Mouse (Mus musculus): ENCODE measurements around the gene Prcp. TPM values are rescaled to one million over a fixed set of nuclear protein-coding genes. Genes with fewer than 3 reads are reported as not detected.
A peak's percentile ranks its signal among the peaks of the same experiment; 100 is the strongest.

Prcp gene
- polyA plus RNA-seq, 2 experiments = 26.3 to 26.6 TPM

DNA sequence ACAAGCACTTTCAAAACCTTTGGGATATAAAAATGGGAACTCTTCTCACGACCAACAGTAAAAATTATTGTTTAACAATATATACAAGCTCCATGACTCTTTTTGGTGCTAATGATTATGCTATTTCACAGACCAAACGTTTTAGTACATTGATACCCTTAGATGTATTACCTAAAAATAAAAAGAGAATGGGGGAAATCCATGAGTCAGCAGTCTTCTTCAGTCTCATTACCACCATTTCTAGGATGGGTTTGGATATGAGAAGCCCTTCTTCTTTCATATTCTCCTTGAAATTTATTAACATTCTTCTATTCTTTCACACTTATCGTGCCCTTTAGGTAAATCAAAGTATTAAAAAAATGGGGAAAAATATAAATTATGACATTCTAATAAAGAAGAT lies 37.8 kb upstream of the Prcp start:
- DNase-seq (ENCODE audit: low spot score) (no peak), ATAC-seq (ENCODE audit: low FRiP score, low read depth) (no peak)
- TF ChIP-seq POLR2A (IDR thresholded peaks at IDR 0.05; ENCODE audit: borderline replicate concordance, extremely low read depth, insufficient read depth, insufficient read length) = no peak
- 80% methylated on average over 3 of the region's 3 CpGs for WGBS
- Histone ChIP-seq H3K36me3 (ENCODE audit: control insufficient read depth, insufficient read depth, low read length) (peaks cover 3% of the 10 kb centered on the region; the same call in 1 of the 2 replicates), H3K4me3 (replicated peaks; ENCODE audit: low read length) (no peak overlapping the region), H3K9ac (ENCODE audit: low read depth, low read length, severe bottlenecking) (no peak overlapping the region), H3K27ac (replicated peaks; ENCODE audit: low read depth, low read length) (no peak overlapping the region), H3K27me3 (ENCODE audit: control insufficient read depth, insufficient read depth, low read length) (no peaks in the 10 kb centered on the region), H3K9me3 (ENCODE audit: control insufficient read depth, low read length) (no peaks in the 10 kb centered on the region), H3K4me2 (replicated peaks; ENCODE audit: low read depth, low read length, severe bottlenecking) (no peak overlapping the region), H3K4me1 (ENCODE audit: control insufficient read depth, insufficient read depth, low read length) (no peaks in the 10 kb centered on the region)

DNA sequence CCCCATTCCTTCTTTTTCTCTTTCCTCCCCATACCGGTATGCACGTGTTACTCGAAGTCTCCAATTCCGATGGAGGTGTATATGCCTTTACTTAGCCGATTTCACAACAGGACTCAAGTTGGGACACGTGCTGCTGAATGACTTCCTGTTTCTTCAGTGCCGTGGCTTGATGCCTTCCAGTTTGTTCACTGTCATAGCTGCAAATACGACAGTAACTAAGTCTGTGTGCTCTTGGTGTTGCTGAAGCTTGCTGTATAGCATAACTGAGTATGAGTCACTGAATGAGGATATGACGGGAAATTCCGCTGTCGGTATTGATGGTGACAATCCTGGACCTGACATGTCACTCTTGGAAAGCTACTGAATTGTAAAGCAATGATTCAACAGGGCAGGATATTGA lies 37.0 kb upstream of the Prcp start:
- H3K4me1 ChIP-seq (ENCODE audit: control insufficient read depth, insufficient read depth, low read length) = no peaks in the 10 kb centered on the region
- no peak overlapping the region for H3K9ac ChIP-seq (ENCODE audit: low read depth, low read length, severe bottlenecking)
- H3K36me3 ChIP-seq (ENCODE audit: control insufficient read depth, insufficient read depth, low read length) = peaks cover 3% of the 10 kb centered on the region; the same call in 1 of the 2 replicates
- no peaks in the 10 kb centered on the region for H3K27me3 ChIP-seq (ENCODE audit: control insufficient read depth, insufficient read depth, low read length)
- no peak overlapping the region for H3K4me3 ChIP-seq (replicated peaks; ENCODE audit: low read length)
- H3K9me3 ChIP-seq (ENCODE audit: control insufficient read depth, low read length) = no peaks in the 10 kb centered on the region
- ATAC-seq (ENCODE audit: low FRiP score, low read depth) (no peak), DNase-seq (ENCODE audit: low spot score) (no peak)
- no peak overlapping the region for H3K27ac ChIP-seq (replicated peaks; ENCODE audit: low read depth, low read length)
- no peak for TF ChIP-seq POLR2A (IDR thresholded peaks at IDR 0.05; ENCODE audit: borderline replicate concordance, extremely low read depth, insufficient read depth, insufficient read length)
- 78% methylated on average over 11 of the region's 11 CpGs for WGBS
- no peak overlapping the region for H3K4me2 ChIP-seq (replicated peaks; ENCODE audit: low read depth, low read length, severe bottlenecking)

DNA sequence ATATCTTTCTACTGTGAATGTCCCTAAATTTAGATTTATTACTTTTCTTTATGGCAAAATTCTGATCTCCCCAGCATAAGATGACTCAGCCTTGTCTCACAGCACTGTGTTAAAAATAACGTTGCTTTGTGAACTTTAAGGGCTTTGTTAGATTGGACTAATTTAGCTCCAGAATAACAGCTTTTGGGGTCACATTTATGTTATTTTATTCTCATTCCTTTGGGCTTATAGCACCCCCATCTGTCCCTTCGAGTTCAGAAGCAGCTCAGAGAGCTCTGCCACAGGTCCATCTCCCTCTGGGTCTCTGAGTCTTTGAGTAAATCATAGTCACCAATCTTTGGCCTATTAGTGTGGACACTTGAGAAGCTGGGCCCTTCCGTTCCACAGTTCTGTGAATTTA lies 36.4 kb upstream of the Prcp start:
- DNase-seq (ENCODE audit: low spot score) = no peak
- no peak for TF ChIP-seq POLR2A (IDR thresholded peaks at IDR 0.05; ENCODE audit: borderline replicate concordance, extremely low read depth, insufficient read depth, insufficient read length)
- Histone ChIP-seq H3K27me3 (ENCODE audit: control insufficient read depth, insufficient read depth, low read length) (no peaks in the 10 kb centered on the region), H3K27ac (replicated peaks; ENCODE audit: low read depth, low read length) (no peak overlapping the region), H3K9ac (ENCODE audit: low read depth, low read length, severe bottlenecking) (no peak overlapping the region), H3K4me1 (ENCODE audit: control insufficient read depth, insufficient read depth, low read length) (no peaks in the 10 kb centered on the region), H3K4me3 (replicated peaks; ENCODE audit: low read length) (no peak overlapping the region), H3K9me3 (ENCODE audit: control insufficient read depth, low read length) (no peaks in the 10 kb centered on the region), H3K36me3 (ENCODE audit: control insufficient read depth, insufficient read depth, low read length) (peaks cover 3% of the 10 kb centered on the region; the same call in 1 of the 2 replicates), H3K4me2 (replicated peaks; ENCODE audit: low read depth, low read length, severe bottlenecking) (no peak overlapping the region)
- 62% methylated on average over 3 of the region's 3 CpGs for WGBS
- ATAC-seq (ENCODE audit: low FRiP score, low read depth) = no peak

GRCm38 (mm10) chr7:92842254-92842653 lies 32.0 kb upstream of the Prcp start:
- TF ChIP-seq POLR2A (IDR thresholded peaks at IDR 0.05; ENCODE audit: borderline replicate concordance, extremely low read depth, insufficient read depth, insufficient read length) = no peak
- Histone ChIP-seq H3K27ac (replicated peaks; ENCODE audit: low read depth, low read length) (no peak overlapping the region), H3K4me1 (ENCODE audit: control insufficient read depth, insufficient read depth, low read length) (no peaks in the 10 kb centered on the region), H3K36me3 (ENCODE audit: control insufficient read depth, insufficient read depth, low read length) (no peaks in the 10 kb centered on the region), H3K9me3 (ENCODE audit: control insufficient read depth, low read length) (no peaks in the 10 kb centered on the region), H3K4me3 (replicated peaks; ENCODE audit: low read length) (no peak overlapping the region), H3K9ac (ENCODE audit: low read depth, low read length, severe bottlenecking) (no peak overlapping the region), H3K27me3 (ENCODE audit: control insufficient read depth, insufficient read depth, low read length) (no peaks in the 10 kb centered on the region), H3K4me2 (replicated peaks; ENCODE audit: low read depth, low read length, severe bottlenecking) (no peak overlapping the region)
- DNase-seq (ENCODE audit: low spot score) = no peak
- 85% methylated on average over 2 of the region's 2 CpGs for WGBS
- ATAC-seq (ENCODE audit: low FRiP score, low read depth) = no peak

DNA sequence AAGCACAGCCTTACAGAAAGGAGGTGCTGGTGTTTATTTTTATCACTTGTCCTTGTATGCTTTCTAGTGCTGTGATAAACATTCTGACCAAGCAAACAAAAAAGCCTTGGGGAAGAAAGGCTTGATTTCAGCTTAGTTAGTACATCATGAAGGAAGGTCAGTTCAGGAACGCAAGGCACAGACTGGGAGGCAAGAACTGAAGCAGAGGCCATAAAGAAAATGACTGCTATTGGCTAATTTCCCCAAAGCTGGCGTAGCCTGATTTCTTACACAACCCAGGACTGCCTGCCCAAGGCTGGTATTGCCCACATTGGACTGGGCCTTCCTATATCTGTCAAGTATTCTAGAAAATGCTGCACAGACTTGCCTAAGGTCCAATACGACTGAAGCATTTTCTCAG lies 26.0 kb upstream of the Prcp start:
- Histone ChIP-seq H3K9me3 (ENCODE audit: control insufficient read depth, low read length) (no peaks in the 10 kb centered on the region), H3K4me2 (replicated peaks; ENCODE audit: low read depth, low read length, severe bottlenecking) (no peak overlapping the region), H3K9ac (ENCODE audit: low read depth, low read length, severe bottlenecking) (no peak overlapping the region), H3K4me3 (replicated peaks; ENCODE audit: low read length) (no peak overlapping the region), H3K4me1 (ENCODE audit: control insufficient read depth, insufficient read depth, low read length) (no peaks in the 10 kb centered on the region), H3K36me3 (ENCODE audit: control insufficient read depth, insufficient read depth, low read length) (no peaks in the 10 kb centered on the region), H3K27ac (replicated peaks; ENCODE audit: low read depth, low read length) (no peak overlapping the region), H3K27me3 (ENCODE audit: control insufficient read depth, insufficient read depth, low read length) (no peaks in the 10 kb centered on the region)
- ATAC-seq (ENCODE audit: low FRiP score, low read depth) (no peak), DNase-seq (ENCODE audit: low spot score) (no peak)
- 84% methylated on average over 3 of the region's 3 CpGs for WGBS
- no peak for TF ChIP-seq POLR2A (IDR thresholded peaks at IDR 0.05; ENCODE audit: borderline replicate concordance, extremely low read depth, insufficient read depth, insufficient read length)

DNA sequence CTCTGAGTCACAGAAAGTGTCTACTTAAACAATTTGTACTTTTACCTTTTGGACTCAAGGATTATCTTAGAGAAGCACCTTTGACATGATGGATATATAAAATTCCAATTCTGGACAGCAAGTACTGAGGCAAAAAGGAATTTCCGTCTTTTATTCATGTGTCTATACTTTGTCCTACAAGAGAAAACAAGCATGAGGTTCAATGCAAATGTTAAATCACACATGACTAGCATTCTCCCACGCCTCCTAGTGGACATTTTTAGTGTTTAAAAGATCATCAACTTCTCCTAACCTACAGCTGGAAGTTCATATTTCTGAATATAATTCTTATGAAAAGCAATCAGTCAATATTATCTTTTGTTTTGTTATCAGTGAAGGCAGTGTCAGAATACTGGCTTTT lies 7.7 kb upstream of the Prcp start:
- H3K27me3 ChIP-seq (ENCODE audit: control insufficient read depth, insufficient read depth, low read length) = no peaks in the 10 kb centered on the region
- H3K4me1 ChIP-seq (ENCODE audit: control insufficient read depth, insufficient read depth, low read length) = no peaks in the 10 kb centered on the region
- H3K9me3 ChIP-seq (ENCODE audit: control insufficient read depth, low read length) = no peaks in the 10 kb centered on the region
- TF ChIP-seq POLR2A (IDR thresholded peaks at IDR 0.05; ENCODE audit: borderline replicate concordance, extremely low read depth, insufficient read depth, insufficient read length) = no peak
- no peak overlapping the region for H3K4me3 ChIP-seq (replicated peaks; ENCODE audit: low read length)
- ATAC-seq (ENCODE audit: low FRiP score, low read depth) (no peak), DNase-seq (ENCODE audit: low spot score) (peak; percentile 90)
- H3K9ac ChIP-seq (ENCODE audit: low read depth, low read length, severe bottlenecking) = no peak overlapping the region
- H3K36me3 ChIP-seq (ENCODE audit: control insufficient read depth, insufficient read depth, low read length) = 0 out of 2 replicates have a peak, but pooled peaks cover 6% of the 10 kb centered on the region
- WGBS = 37% methylated on average over 2 of the region's 2 CpGs
- no peak overlapping the region for H3K27ac ChIP-seq (replicated peaks; ENCODE audit: low read depth, low read length)
- no peak overlapping the region for H3K4me2 ChIP-seq (replicated peaks; ENCODE audit: low read depth, low read length, severe bottlenecking)
